Mouse (Mus musculus) A20 (cell line): Measurements from ENCODE around the gene Coro1a.

Experiments
- DNase-seq: peaks from one replicate; pipeline ENCODE4 v3.0.0-alpha.2; 2011; ENCODE audit warnings: low read depth, low spot score

The Coro1a gene

GRCm38 (mm10) chr7:126708175-126708952, 777 bp upstream of the Coro1a start:
- no peak for DNase-seq

- DNase-seq = peak; percentile 94
Observed at GRCm38 (mm10) chr7:126704121-126704980, 3.2 kb downstream of the Coro1a start.

- no peak for DNase-seq
Observed at GRCm38 (mm10) chr7:126703757-126704077, 3.9 kb downstream of the Coro1a start.

- peak; percentile 90 for DNase-seq
Observed at GRCm38 (mm10) chr7:126702861-126703756, 4.5 kb downstream of the Coro1a start.

- DNase-seq = peak; percentile 93
Observed at GRCm38 (mm10) chr7:126702358-126702757, 5.2 kb downstream of the Coro1a start.

GRCm38 (mm10) chr7:126701559-126702357, 5.8 kb downstream of the Coro1a start:
- no peak for DNase-seq

- peak; percentile 92 for DNase-seq
Observed at GRCm38 (mm10) chr7:126701070-126701469, 6.5 kb downstream of the Coro1a start.

- DNase-seq = no peak
Observed at GRCm38 (mm10) chr7:126700063-126701015, 7.2 kb downstream of the Coro1a start.

- DNase-seq = peak; percentile 27
Observed at GRCm38 (mm10) chr7:126697838-126698237, 9.7 kb downstream of the Coro1a start.

GRCm38 (mm10) chr7:126696886-126697285, 10.7 kb downstream of the Coro1a start:
- DNase-seq = peak; percentile 23

GRCm38 (mm10) chr7:126696303-126696702, 11.3 kb downstream of the Coro1a start:
- no peak for DNase-seq

- DNase-seq = peak; percentile 96
Observed at GRCm38 (mm10) chr7:126695631-126696207, 11.9 kb downstream of the Coro1a start, which contains the start of gene Slx1b. Gene Slx1b, minus strand, starts transcription at chr7:126695784.

- DNase-seq = peak; percentile 91
Observed at GRCm38 (mm10) chr7:126695210-126695611, 12.4 kb downstream of the Coro1a start, which contains the start of gene Bola2. Gene Bola2, plus strand, starts transcription at chr7:126695401.

GRCm38 (mm10) chr7:126694441-126695051, 13.0 kb downstream of the Coro1a start:
- no peak for DNase-seq

- DNase-seq = no peak
Observed at GRCm38 (mm10) chr7:126693781-126694180, 13.8 kb downstream of the Coro1a start.

GRCm38 (mm10) chr7:126693256-126693655, 14.3 kb downstream of the Coro1a start:
- DNase-seq = peak; percentile 87

GRCm38 (mm10) chr7:126692426-126692825, 15.2 kb downstream of the Coro1a start:
- no peak for DNase-seq

- DNase-seq = no peak
Observed at GRCm38 (mm10) chr7:126691676-126692075, 15.9 kb downstream of the Coro1a start.

- no peak for DNase-seq
Observed at GRCm38 (mm10) chr7:126690737-126691136, 16.9 kb downstream of the Coro1a start.
